Mouse (Mus musculus) telencephalon, adult 2 months (tissue): ENCODE measurements at regions not wholly inside any gene's neighbourhood (a gene's known extent, or its start where the extent isn't known, plus 50 kb on each side); places are given as distances from the start of the nearest gene placed in this dataset.
A peak's percentile ranks its signal among the peaks of the same experiment; 100 is the strongest.

Source experiments
- DNase-seq: peaks from one replicate; pipeline ENCODE4 v3.0.0-alpha.2; 2011; ENCODE audit warnings: low read depth, low spot score

DNA sequence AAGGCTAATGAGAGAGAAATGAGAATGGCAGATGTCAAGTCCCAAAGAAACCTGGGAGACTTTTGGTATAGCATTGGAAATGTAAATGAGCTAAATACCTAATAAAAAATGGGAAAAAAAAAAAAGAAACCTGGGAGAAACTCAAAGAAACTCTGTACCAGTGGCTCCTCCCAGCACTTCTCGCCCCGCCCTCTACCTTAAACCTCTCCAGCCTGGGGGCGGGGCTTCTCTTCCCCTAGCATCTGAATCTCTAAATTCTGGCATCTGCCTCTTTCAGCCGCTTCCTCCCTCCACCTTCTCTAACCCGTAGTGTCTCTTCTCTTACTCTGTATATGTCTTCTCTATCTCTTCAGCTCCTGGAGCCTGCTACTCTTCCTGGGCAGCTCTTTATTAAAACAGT, 53.2 kb downstream of the Gpr6 start:
- DNase-seq: no peak

DNA sequence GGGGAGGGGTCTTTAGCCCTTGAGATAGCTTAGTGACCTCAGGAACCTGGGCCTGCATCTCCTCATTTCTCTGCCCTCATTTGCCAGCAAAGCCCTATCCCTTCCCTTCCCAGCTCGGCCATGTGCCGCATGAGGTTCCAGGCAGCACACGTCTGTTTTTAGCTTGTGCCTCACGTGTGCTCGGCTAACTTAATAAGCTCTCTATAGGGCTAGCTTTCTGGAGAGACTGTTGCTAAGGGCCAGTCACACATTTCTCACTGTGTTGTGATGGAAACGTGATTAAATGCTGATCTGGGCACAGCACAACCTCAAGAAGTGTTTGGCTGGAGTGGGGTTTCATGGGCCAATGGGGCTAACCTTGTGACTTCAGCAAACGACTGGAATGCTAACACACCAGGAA, 55.5 kb downstream of the Gpr6 start:
- DNase-seq: no peak

DNA sequence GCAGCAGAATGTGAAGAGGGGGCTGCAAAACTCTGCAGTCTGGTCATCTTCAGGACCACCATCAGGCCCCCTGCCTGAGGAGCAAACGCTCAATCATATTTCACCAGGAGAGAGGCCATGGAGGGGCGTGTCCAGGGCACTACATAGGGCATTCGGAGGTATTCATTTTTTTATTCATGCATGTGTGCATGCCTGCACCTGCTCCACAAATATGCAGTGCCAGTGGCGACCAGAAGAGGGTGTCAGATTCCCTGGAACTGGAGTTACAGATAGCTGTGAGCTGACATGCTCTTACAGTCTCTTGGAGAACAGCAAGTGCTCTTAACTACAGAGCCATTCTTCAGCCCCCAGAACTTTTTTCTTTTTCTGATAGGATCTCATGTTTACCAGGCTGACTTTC, 56.4 kb downstream of the Gpr6 start:
- DNase-seq: no peak

DNA sequence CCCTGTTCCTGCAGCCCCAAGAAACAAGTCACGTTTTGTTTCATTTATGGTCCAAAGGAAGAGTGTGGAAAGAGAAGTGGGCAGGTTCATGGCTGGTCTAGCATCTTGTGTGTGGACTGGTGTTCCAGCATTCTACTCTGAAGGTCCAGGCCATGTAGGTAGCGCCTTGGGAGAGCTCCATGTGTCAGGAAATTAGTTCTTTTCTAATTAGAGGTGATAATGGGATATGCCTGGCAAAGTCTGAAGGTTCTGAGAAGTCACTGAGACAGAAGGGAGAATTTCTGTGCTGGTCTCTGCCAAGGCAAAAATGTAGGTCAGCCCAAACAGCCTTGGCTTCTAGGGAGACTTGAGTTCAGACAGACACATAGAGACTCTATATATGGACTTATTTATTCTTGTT, 61.5 kb downstream of the Gpr6 start:
- DNase-seq: no peak

DNA sequence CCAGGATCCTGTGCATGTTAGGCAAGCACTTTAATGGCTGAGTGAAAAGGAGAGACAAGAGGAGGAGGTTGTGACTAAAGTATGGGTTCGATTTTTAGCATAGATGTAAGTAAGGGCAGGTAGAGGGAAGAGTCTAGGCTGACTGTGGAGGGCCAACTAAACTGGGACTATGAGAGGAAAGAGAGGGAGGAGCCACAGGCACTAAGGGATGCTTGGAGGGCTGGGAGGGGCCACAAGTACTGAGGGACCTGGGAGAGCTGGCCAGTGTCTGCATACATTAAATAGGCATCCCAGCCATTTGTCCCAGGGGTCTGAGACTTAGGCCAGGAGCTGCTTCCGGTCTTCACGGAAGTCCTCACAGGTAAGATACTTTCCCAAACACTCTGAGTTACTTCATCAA, 64.2 kb downstream of the Gpr6 start:
- no peak for DNase-seq

DNA sequence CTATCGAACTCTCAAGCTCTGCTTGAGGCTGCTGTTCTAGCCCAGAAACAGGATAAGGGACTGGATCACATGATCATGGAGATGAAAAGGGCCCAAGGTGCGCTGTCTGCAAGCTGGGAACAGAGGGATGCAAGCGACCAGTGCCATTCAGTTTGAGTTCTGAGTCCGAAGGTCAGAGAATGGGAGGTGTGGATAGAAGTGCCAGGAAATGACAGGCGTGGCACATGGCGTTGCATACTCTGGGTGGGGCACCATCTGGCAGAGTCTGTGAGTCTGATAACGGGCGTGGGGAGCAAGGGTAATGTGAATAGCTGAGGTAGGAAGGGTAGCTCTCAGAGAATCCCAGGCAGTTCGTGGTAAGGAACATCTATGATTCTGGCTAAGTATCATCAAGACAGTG, 65.5 kb downstream of the Gpr6 start:
- DNase-seq: no peak

DNA sequence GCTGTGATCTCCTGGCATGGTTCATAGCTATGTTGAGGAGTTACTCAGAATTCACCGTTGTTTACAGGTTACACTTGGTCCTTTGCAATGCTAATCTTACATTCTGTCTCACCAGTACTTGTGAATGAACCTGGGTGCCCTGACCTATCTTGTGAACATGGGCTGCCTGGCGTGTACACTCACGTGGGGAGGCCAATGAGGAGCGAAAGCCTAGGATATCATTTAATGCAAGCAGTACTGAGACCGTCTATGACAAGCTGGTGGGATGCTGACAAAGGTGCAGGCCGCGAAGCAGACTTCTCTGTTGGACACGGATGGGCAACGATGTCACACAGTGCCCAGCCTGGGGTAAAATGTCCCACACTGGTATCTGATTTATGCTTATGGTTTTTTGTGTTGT, 66.3 kb downstream of the Gpr6 start:
- DNase-seq: no peak

DNA sequence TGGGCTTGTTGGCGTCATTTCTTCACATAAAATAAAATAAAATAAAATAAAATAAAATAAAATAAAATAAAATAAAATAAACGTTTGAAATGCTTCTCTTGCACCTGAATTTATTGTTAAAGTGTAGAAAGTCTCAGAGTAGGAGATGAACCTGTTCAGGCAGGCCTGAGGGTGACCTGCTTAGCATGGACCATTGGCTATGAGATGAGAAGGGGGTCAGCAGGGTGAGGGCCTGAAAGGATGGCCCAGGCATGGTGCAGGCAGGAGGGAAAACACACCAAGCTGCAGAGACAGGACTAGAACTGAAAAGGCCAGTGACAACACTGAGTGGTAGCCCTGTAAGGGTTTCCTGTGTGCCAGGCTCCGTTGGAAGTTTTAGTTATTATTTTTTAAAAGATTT, 67.3 kb downstream of the Gpr6 start:
- DNase-seq: no peak

DNA sequence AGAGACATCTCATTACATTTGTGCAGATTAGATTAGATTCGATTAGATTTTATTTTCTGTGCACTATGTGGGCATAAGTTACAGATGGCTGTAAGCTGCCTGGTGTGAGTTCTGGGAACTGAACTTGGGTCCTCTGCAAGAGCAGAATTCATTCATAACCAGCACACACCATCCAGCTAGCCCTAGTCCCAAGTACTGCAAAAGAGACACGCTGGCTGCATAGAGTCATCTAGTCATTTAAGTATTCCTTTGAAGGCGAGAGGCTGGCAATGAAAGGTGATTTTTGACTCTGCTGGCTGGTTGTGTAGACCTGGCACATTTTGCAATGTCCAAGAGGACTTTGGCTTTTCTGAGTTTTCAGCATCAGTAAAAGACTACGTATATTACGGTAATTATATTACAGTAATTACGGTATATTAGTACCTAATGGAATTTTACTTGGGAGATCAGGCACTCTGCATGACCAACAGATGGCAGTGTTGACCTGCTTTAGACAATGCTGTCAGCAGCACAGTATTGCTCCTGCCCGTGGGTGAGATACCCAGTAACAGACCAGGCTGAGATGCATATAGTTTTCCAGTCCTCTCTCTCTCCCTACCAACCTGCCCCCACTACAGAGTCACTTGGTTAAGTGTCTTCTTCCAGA, 67.9 kb downstream of the Gpr6 start:
- peak; percentile 79 for DNase-seq

DNA sequence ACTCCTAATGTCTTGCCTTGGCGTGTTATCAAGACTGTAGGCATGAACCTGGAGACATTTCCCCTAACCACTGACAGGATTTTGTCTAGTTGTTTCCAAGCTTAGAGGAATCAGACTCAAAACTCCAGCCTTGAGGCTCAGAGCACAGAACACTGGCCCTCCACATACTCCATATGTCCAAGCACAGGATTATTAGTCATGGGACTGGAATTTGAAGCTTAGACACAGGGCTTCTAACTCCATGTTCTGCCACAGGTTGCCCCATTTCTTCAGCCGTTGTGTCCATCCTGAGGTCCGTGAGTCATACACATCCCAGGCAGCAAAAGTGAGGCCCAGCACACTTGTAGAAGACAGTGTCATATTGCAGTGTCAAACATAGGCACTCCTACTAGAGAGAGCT, 68.9 kb downstream of the Gpr6 start:
- no peak for DNase-seq

DNA sequence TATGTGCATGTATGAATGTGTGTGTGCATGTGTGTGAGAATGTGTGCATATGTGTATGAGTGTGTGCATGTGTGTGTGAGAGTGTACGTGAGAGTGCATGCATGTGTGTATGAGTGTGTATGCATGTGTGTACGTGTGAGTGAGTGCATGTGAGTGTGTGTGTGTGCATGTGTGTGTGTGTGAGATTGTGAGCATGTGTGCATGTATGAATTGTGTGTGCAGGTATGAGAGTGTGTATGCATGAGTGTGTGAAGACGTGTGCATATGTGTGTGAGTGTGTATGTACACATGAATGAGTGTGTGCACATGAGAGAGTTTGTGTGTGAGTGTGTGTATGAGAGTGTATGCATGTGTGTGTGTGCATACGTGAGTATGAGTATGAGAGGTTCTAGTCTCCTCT, 71.1 kb downstream of the Gpr6 start:
- DNase-seq: no peak

DNA sequence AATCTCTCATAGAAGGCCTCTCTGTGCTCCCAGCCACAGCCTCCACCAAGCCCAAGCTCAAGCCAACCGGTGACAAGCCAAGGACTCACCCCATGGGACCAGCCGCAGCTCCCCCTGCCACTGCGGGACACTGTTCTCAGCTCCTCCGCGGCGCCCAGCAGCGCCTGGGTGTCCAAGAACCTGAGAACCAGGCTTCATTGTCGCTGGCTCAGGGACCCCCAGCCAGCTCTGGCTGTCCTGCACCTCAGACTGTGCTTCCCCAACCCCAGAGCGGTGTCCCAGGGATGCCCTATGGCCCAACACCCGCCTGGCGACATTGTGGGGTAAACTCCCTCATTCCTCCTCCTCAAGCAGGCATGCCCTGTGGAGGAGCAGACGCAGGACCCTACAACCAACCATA, 72.6 kb downstream of the Gpr6 start:
- DNase-seq: no peak

DNA sequence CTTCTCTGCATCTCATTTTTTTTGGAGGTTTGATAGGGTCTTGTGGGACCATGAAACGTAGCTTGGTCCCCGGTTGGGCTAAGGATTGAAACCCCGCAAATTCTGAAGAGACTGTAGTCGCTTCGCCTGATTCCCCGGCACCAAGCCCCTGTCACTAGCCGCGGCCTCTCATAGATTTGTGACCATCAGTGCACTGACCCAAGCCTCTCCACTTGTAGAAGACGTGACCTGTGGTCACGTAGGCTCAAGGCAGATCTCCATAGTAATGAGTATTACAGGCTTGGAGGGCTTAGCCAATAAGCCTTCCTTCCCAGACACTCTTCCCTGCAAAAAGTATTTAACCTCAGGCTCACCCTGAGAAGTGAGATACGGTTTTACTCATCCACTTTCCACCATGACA, 73.3 kb downstream of the Gpr6 start:
- no peak for DNase-seq

DNA sequence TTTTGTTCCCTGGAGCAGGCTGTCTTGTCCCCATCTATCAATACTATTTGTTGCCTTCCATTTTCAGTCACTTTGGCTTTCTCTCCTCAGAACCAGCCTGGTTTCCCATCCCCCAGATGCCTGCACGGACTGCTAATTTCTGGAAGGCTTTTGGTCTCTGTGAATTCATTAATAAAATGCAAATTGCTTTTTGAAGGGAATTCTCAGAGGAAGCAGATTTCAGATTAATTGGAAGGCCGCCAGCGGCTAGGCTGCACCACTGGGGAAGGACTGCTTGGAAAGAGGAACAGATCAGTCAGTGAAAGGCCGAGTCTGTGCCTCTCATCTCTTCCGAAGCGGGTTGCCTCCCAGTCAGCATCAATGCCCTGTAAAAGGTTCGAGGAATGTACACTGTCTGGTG, 73.8 kb downstream of the Gpr6 start:
- peak; percentile 35 for DNase-seq

DNA sequence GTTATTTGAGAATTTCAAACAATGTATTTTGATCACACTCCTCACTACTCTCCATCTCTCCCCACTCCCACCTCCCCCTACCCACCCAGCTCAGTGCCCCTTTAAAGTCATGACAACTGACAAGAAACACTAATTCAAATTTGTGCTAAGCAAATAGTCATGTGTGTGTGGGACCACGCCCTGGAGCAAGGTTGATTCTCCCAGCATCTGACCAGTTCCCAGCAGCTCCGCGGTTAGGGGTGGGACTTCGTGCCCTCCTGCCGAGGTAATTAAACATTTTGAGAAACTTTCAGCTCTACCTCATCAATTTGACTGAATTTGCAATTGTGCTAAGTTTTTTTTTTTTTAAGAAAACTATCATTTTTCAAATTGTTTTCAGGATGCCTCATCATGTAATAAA, 74.5 kb downstream of the Gpr6 start:
- no peak for DNase-seq
